Mouse (Mus musculus): Measurements from ENCODE around the gene Serpinh1.

- no peak for TF ChIP-seq CTCF (IDR thresholded peaks at IDR 0.05; ENCODE audit: low read depth, low read length)
- no peak for TF ChIP-seq POLR2A (IDR thresholded peaks at IDR 0.05; ENCODE audit: extremely low read depth, insufficient read depth, low read length)
These were observed 13.7 kb upstream of the Serpinh1 start for GRCm38 (mm10) chr7:99366716-99367115.

Measured in liver, adult 2 months (tissue).